ENCODE assay signal across 8 mouse cellular contexts in genomic region chr4:120649369-120650207, GRCm38 (mm10). TPM values are rescaled to one million over a fixed set of nuclear protein-coding genes. Genes with fewer than 3 reads are reported as not detected.
DNase-seq lines count a peak whose midpoint lies in the region; ATAC-seq and TF ChIP-seq lines count a peak whose summit lies in the region.

No protein-coding gene starts in this region.

- no peaks in the 10 kb centered on the region for H3K9me3 ChIP-seq in kidney, postnatal 0 days (replicated peaks; ENCODE audit: low read length)
- no peaks in the 10 kb centered on the region for H3K9me3 ChIP-seq in hindbrain, embryonic 15.5 days
- H3K9me3 ChIP-seq in liver, embryonic 12.5 days (replicated peaks), result no peaks in the 10 kb centered on the region

- WGBS in kidney, postnatal 0 days, result 5% methylated on average over 55 of the region's 55 CpGs
- whole genome bisulfite sequencing in hindbrain, embryonic 15.5 days, result 4% methylated on average over 55 of the region's 55 CpGs
- WGBS in liver, embryonic 12.5 days (ENCODE audit: insufficient replicate concordance), result 5% methylated on average over 54 of the region's 55 CpGs

- H3K9ac ChIP-seq in kidney, postnatal 0 days (ENCODE audit: low read depth, low read length), result peak overlapping the region; percentile 15; the same call in 1 of the 2 replicates
- peak overlapping the region; percentile 66 for H3K9ac ChIP-seq in hindbrain, embryonic 15.5 days
- peak overlapping the region; percentile 80 for H3K9ac ChIP-seq in liver, embryonic 12.5 days

- H3K4me2 ChIP-seq in kidney, postnatal 0 days (ENCODE audit: low read length), result peak overlapping the region; percentile 72
- peak overlapping the region; percentile 96 for H3K4me2 ChIP-seq in hindbrain, embryonic 15.5 days
- H3K4me2 ChIP-seq in liver, embryonic 12.5 days, result peak overlapping the region; percentile 99

- peak; percentile 15 for DNase-seq in kidney, postnatal 0 days (ENCODE audit: low spot score)
- DNase-seq in kidney, postnatal 25 days, result no peak
- DNase-seq in right cerebral cortex, postnatal 10 days (ENCODE audit: low spot score in 2 of 2), result peak; percentile 69 to 71
- no peak for DNase-seq in urinary bladder, postnatal 4 days (ENCODE audit: low spot score in 2 of 2)

- H3K4me3 ChIP-seq in kidney, postnatal 0 days (replicated peaks; ENCODE audit: low read depth, low read length), result peak overlapping the region; percentile 35
- 0 out of 2 replicates have a peak overlapping the region, but pooled peaks have one; percentile 12 for H3K4me3 ChIP-seq in brown adipose tissue, adult 24 weeks (ENCODE audit: insufficient read depth, low read depth, low read length)
- peak overlapping the region; percentile 55 for H3K4me3 ChIP-seq in hindbrain, embryonic 15.5 days
- H3K4me3 ChIP-seq in liver, embryonic 12.5 days, result peak overlapping the region; percentile 67

- H3K4me1 ChIP-seq in kidney, postnatal 0 days (replicated peaks; ENCODE audit: insufficient read depth, low read length), result no peaks in the 10 kb centered on the region; the same call in 1 of the 2 replicates
- H3K4me1 ChIP-seq in brown adipose tissue, adult 24 weeks (ENCODE audit: control insufficient read depth, insufficient read depth, insufficient read length, low read length), result no peaks in the 10 kb centered on the region
- H3K4me1 ChIP-seq in hindbrain, embryonic 15.5 days (replicated peaks), result peaks cover 14% of the 10 kb centered on the region
- peaks cover 34% of the 10 kb centered on the region for H3K4me1 ChIP-seq in liver, embryonic 12.5 days

- 0 out of 2 replicates have a peak, but pooled peaks cover 5% of the 10 kb centered on the region for H3K27me3 ChIP-seq in kidney, postnatal 0 days (ENCODE audit: insufficient read depth, low read length)
- 0 out of 2 replicates have a peak, but pooled peaks cover 6% of the 10 kb centered on the region for H3K27me3 ChIP-seq in hindbrain, embryonic 15.5 days
- peaks cover 68% of the 10 kb centered on the region for H3K27me3 ChIP-seq in liver, embryonic 12.5 days (replicated peaks)

- H3K27ac ChIP-seq in kidney, postnatal 0 days, result no peak overlapping the region
- no peak overlapping the region for H3K27ac ChIP-seq in brown adipose tissue, adult 24 weeks (replicated peaks; ENCODE audit: low read depth, low read length)
- H3K27ac ChIP-seq in hindbrain, embryonic 15.5 days (replicated peaks), result no peak overlapping the region
- H3K27ac ChIP-seq in liver, embryonic 12.5 days, result peak overlapping the region; percentile 70; the same call in 1 of the 2 replicates

- TF ChIP-seq CTCF in kidney, postnatal 0 days (IDR thresholded peaks at IDR 0.05; ENCODE audit: low read depth), result no peak

- H3K36me3 ChIP-seq in kidney, postnatal 0 days (ENCODE audit: insufficient read depth, low read length), result no peaks in the 10 kb centered on the region
- H3K36me3 ChIP-seq in hindbrain, embryonic 15.5 days, result no peaks in the 10 kb centered on the region
- H3K36me3 ChIP-seq in liver, embryonic 12.5 days, result no peaks in the 10 kb centered on the region

- ATAC-seq in kidney, postnatal 0 days (replicated peaks; ENCODE audit: low FRiP score, low read depth), result peak; percentile 49
- ATAC-seq in erythroblast, adult 5-6 weeks (replicated peaks; ENCODE audit: low FRiP score, poor library complexity, severe bottlenecking), result peak; percentile 52; the same call in 1 of the 2 replicates
- ATAC-seq in hindbrain, embryonic 15.5 days (ENCODE audit: low FRiP score, low read depth), result peak; percentile 85
- ATAC-seq in liver, embryonic 12.5 days, result peak; percentile 94

RNA-seq across cellular contexts. Expression of gene Cited4, which starts 16.8 kb away (rescaled TPM):
- polyA plus RNA-seq in kidney, postnatal 0 days (2015; fragmentation: Nextera tagmentation; extraction: Ambion mirVana), result 17.5 and 17.9 TPM in 2 replicates
- polyA plus RNA-seq in brown adipose tissue, adult 24 weeks (2012; ENCODE audit: insufficient read depth, insufficient read length, missing spikeins), result not detected in 2 replicates
- 1.7 and 2.5 TPM in 2 replicates for total RNA-seq in erythroblast, adult 5-6 weeks (2015; ENCODE audit: low replicate concordance)
- 5.4 and 7.0 TPM in 2 replicates for total RNA-seq in erythroblast, adult 5-6 weeks (2017; ENCODE audit: low replicate concordance)
- polyA plus RNA-seq in hindbrain, embryonic 15.5 days (2015; fragmentation: Nextera tagmentation; extraction: Ambion mirVana), result 1.5 and 1.8 TPM in 2 replicates
- polyA plus RNA-seq in liver, embryonic 12.5 days (2016; fragmentation: Nextera tagmentation; extraction: Ambion mirVana), result 286 and 295 TPM in 2 replicates

Comparison
In these comparisons a context has a peak if more than half of its experiments do, and no peak if none do; other contexts are left out.
1. DNase-seq: peak in kidney, postnatal 0 days (single experiment) and right cerebral cortex, postnatal 10 days (2 of 2); none in kidney, postnatal 25 days (0 of 2) and urinary bladder, postnatal 4 days (0 of 2).
2. H3K4me3 ChIP-seq: peak in every context shown above with its lines; median percentile 67 in liver, embryonic 12.5 days; 55 in hindbrain, embryonic 15.5 days; 35 in kidney, postnatal 0 days; 12 in brown adipose tissue, adult 24 weeks.
3. H3K9ac ChIP-seq: peak in every context shown above with its lines; median percentile 80 in liver, embryonic 12.5 days; 66 in hindbrain, embryonic 15.5 days; 15 in kidney, postnatal 0 days.
4. RNA of gene Cited4, which starts 16.8 kb away (polyA plus RNA-seq): 286 to 295 TPM in liver, embryonic 12.5 days; 17.5 to 17.9 TPM in kidney, postnatal 0 days, 1.5 to 1.8 TPM in hindbrain, embryonic 15.5 days and not detected in brown adipose tissue, adult 24 weeks; every median in the first group is over 10 times any median in the second.
5. Peak in every context shown above with its lines, with median percentiles within 50 percentile points of each other: ATAC-seq and H3K4me2 ChIP-seq.